Mouse (Mus musculus) ES-E14 (cell line): ENCODE data around the gene Tnip1.

Experiments
- CHD2 ChIP-seq: IDR thresholded peaks from 2 replicates; pipeline ENCODE4 v1.6.1; 2014; ENCODE audit warnings: mild to moderate bottlenecking, low read depth, low read length, inconsistent platforms
- HCFC1 ChIP-seq: IDR thresholded peaks from 2 replicates; pipeline ENCODE4 v1.6.1; 2012; ENCODE audit warnings: low read length, inconsistent platforms, borderline replicate concordance; ENCODE audit not compliant: insufficient read depth
- MAFK ChIP-seq: IDR thresholded peaks from 2 replicates; pipeline ENCODE4 v1.6.1; 2014; ENCODE audit warnings: mild to moderate bottlenecking, low read depth, low read length, inconsistent platforms; ENCODE audit not compliant: insufficient read depth

DNA sequence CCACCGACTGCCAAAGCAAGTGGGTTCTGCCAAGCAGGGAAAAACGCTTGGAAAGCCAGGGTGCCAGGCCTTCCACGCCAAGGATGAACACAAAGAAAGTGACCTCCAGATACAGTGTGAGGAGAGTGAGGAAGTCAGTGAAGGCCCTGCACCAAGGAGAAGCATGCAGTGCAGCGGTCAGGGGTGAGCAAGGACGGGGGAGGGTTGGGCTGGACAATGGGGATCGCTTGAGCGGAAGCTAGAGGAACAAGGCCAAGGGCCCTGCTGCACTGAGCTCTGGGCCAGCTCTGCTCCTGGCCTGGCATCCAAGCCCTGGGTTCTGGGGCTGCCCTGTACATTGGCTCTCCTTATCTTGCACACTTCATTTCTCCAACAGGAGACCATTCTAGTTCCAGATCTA lies 22.7 kb downstream of the Tnip1 start:
- TF ChIP-seq HCFC1 (no peak), CHD2 (no peak), MAFK (no peak)
